Mouse (Mus musculus): Measurements from ENCODE around the gene Olfr1016.

Gene Olfr1016

GRCm38 (mm10) chr2:85802444-85802843 lies at the start of gene Olfr1016:
Olfr1016 (minus strand) TSS chr2:85802544.
- no peak for DNase-seq (ENCODE audit: extremely low read depth, insufficient read length, low spot score)

GRCm38 (mm10) chr2:85846730-85847129 lies 44.4 kb upstream of the Olfr1016 start, which contains the start of gene Olfr1020:
Olfr1020 (plus strand) TSS chr2:85847030.
- DNase-seq (ENCODE audit: extremely low read depth, insufficient read length, low spot score), result no peak

GRCm38 (mm10) chr2:85845383-85845782 lies 43.0 kb upstream of the Olfr1016 start, which contains the start of gene Olfr1019:
Olfr1019 (minus strand) TSS chr2:85845483.
- DNase-seq (ENCODE audit: extremely low read depth, insufficient read length, low spot score), result no peak

- DNase-seq (ENCODE audit: extremely low read depth, insufficient read length, low spot score), result no peak
Observed at GRCm38 (mm10) chr2:85818179-85818578, 15.8 kb upstream of the Olfr1016 start, which contains the start of gene Olfr1018. Olfr1018 (plus strand) TSS chr2:85818479.

GRCm38 (mm10) chr2:85804501-85804900 lies 2.2 kb upstream of the Olfr1016 start:
- no peak for DNase-seq (ENCODE audit: extremely low read depth, insufficient read length, low spot score)

- DNase-seq (ENCODE audit: extremely low read depth, insufficient read length, low spot score), result no peak
Observed at GRCm38 (mm10) chr2:85792331-85792730, 10.0 kb downstream of the Olfr1016 start.

- DNase-seq (ENCODE audit: extremely low read depth, insufficient read length, low spot score), result no peak
Observed at GRCm38 (mm10) chr2:85781717-85782116, 20.6 kb downstream of the Olfr1016 start, which contains the start of gene Olfr1015. Olfr1015 (plus strand) TSS chr2:85782017.

- no peak for DNase-seq (ENCODE audit: extremely low read depth, insufficient read length, low spot score)
Observed at GRCm38 (mm10) chr2:85772413-85772812, 29.9 kb downstream of the Olfr1016 start, which contains the start of gene Olfr1014. Olfr1014 (plus strand) TSS chr2:85772713.

GRCm38 (mm10) chr2:85766798-85767197 lies 35.5 kb downstream of the Olfr1016 start, which contains the start of gene Olfr1013:
Olfr1013 (plus strand) TSS chr2:85767098.
- no peak for DNase-seq (ENCODE audit: extremely low read depth, insufficient read length, low spot score)

GRCm38 (mm10) chr2:85762666-85763065 lies 39.7 kb downstream of the Olfr1016 start, which contains the start of gene Olfr1012:
Olfr1012 (minus strand) TSS chr2:85762766.
- DNase-seq (ENCODE audit: extremely low read depth, insufficient read length, low spot score), result no peak

GRCm38 (mm10) chr2:85753822-85754221 lies 48.5 kb downstream of the Olfr1016 start:
- DNase-seq (ENCODE audit: extremely low read depth, insufficient read length, low spot score), result no peak
